Mouse (Mus musculus): ENCODE data around the gene Tmem131l.
A peak's percentile ranks its signal among the peaks of the same experiment; 100 is the strongest.

The Tmem131l gene

DNA sequence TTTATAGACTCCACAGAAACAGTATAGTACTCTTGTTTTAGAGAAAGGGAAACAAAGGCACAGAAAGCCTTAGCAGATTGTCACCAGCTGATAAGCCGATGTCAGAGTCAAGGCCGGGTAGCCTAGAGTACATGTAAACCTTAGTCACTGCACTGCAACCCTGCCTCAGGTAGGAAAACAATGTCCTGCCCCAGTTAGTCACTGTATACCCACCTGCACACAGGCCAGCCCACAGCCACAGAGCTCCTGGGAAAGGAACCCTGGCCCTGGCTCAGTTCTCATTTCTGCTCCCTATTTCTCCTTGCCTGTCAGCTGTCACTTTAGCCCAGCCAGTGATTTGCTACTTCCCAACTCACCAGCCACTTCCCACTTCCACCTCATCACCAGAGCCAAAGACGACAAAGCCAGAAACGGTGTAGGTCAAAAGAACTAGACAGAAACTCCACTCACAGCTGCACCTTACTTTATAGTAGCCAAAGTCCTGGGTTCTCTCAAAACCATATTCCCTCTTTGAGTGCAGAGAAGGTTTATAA, 24.4 kb downstream of the Tmem131l start:
- DNase-seq (ENCODE audit: low spot score in 2 of 2) = no peak

DNA sequence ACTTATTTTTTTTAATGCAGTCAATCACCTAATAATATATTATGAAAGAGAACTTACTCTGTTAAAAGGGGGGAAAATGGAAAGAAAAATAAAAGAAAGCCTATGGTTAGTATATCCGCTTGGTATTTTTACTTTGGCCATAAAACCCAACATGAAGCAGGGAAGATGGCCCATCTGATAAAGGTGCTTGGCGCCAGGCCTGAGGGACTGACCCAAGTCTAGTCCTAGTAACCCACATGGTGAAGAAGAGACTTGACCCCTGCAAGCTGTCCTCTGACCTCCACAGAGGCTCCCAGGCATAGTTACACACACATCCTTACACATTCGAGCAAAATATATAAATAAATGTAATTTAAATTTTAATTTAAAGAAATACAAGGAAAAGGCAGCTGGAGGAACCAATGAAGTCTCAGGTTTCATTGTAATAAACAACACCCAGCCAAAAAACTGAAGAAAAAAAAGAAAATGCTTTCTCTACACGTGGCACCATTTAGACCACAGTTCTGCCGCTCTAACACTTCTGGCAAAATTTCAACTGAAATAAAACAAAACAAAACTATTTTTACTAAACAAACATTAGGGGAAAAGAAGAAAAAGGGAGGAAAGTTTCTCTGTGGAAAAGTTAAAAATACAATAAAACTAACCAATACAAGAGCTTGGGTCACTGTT, 28.8 kb downstream of the Tmem131l start:
- no peak for DNase-seq (ENCODE audit: low spot score in 2 of 2)

- no peak for DNase-seq (ENCODE audit: low spot score in 2 of 2)
Measured at GRCm38 (mm10) chr3:84005989-84006388, 34.0 kb downstream of the Tmem131l start.

- no peak for DNase-seq (ENCODE audit: low spot score in 2 of 2)
Measured at GRCm38 (mm10) chr3:84004330-84005090, 35.5 kb downstream of the Tmem131l start.

DNA sequence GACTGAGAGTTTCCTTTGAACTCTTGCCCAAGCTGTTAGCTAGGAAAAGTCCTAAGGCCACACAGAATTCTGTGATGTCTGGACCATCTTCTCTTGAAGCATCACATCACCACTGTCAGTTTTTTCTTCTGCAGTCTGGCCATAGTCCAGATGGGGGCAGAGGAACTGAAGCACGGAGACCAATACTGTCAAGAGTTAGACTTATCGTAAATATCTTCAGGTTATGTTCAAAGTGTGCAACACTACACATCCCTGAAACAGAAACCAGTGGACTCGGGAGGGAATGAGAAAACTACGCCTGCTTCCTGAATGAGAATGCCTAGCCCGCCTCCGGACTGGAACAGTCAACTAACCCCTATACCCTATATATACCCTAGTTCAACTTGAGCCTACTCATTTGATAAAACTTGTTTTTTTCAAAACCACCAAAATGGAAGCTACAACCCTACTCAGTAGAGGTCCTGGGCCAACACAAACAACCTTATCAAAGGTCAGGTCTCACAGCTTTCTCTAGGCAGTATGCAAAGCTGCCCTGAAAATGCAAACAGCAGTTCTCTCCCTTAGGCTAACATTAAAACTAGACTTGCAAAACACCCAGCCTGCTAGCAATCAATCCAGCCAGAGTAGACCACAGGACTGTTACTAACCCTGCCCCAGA, 37.4 kb downstream of the Tmem131l start:
- DNase-seq (ENCODE audit: low spot score in 2 of 2) = no peak

GRCm38 (mm10) chr3:83997563-83997962, 42.4 kb downstream of the Tmem131l start:
- no peak for DNase-seq (ENCODE audit: low spot score in 2 of 2)

DNA sequence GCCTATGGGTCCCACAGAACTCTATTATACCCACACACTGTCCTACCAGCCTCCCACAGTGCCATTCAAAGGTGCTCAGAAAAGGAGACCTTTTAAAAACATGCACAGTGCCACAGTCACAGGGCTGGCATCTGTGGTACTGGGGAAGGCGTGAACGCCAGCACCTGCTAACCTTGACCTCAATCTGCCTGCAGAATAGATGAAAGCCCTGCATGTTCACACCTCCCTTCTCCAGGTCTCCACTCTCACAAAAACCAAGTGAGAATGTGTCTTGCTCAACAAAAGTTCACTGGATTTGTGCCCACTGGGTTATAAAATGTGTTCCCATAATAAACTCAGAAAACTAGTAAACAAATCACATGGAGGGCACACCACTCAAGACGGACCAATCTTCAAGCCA, 42.9 kb downstream of the Tmem131l start:
- DNase-seq (ENCODE audit: low spot score in 2 of 2) = no peak

- no peak for DNase-seq (ENCODE audit: low spot score in 2 of 2)
Measured at GRCm38 (mm10) chr3:83996086-83996485, 43.9 kb downstream of the Tmem131l start.

DNA sequence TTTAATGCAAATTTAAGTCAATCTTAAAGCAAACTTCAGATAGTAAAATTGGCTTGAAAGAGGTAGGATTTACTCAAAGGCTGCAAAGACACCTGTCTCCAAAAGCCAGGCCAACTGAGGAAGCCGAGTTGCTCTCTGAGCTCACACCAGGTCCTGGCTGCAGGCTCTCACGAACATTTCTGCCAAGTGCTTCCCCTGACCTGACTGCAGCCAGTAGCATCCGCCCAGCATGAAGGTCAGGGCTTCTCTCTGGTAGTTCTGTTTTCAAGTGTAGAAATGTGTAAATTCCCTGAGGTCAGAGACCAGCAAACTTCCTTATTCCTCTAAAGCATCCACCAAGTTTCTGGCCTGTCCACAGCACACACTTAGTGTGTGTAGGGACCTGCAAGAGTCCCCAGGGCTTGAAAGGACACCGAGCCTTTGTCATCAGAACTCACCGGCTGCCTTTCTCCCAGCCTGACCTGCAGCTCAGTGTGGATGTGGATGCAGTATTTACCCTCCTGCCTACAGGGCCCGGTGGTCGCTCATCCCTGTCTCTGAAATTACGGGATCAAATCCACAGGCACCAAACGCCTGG, 44.6 kb downstream of the Tmem131l start:
- no peak for DNase-seq (ENCODE audit: low spot score in 2 of 2)

DNA sequence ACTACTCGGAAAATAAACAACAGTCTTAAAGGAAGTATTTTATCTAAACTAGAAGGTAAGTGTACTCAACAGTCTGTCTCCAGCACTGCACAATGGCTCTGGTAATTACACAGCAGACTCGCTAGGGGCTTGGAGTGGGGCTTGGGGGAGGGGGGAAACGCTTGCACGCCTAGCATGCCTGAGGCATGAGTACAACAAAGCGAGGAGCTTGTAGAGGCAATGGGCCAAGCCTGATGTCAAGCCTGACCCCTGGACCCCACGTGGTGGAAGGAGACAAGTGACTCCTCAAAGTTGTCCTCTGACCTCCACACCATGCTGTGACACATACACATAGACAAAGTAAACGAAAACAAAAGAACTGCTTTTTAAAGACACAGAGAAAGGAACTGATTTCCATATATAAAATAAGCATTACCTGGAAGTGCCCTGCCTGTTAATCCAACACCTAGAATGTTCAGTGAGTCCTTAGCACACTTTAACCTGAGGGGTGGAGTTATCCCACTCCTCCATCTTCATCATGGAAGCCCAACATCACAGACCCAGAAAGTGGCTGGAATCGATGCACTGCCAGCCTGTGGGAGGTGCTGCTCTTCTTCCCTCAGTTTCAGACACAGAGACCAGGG, 45.6 kb downstream of the Tmem131l start:
- DNase-seq (ENCODE audit: low spot score in 2 of 2) = no peak

DNA sequence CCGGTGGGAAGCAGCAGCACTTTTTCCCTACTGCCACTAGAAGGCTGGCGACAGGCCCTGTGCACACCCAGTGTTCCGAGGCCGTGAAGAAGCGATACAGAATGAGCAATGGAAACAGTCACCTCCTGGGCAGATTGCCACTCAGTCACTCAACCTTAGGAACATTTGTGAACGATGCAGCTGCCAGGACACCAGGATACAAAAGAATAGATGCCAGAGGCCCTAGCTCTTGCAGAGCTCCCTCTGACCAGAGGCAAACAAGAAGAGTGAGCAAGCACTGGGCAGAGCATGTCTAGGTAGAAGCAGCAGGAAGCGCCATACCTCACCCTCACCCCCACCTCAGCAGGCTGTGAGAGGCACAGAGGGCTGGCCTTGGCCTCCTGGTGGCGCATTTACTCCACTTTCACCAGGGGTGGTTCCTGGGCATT, 46.9 kb downstream of the Tmem131l start:
- DNase-seq (ENCODE audit: low spot score in 2 of 2) = no peak

GRCm38 (mm10) chr3:83991691-83992524, 48.1 kb downstream of the Tmem131l start:
- peak in 1 of 2 experiments; percentile 15 for DNase-seq (ENCODE audit: low spot score in 2 of 2)

DNA sequence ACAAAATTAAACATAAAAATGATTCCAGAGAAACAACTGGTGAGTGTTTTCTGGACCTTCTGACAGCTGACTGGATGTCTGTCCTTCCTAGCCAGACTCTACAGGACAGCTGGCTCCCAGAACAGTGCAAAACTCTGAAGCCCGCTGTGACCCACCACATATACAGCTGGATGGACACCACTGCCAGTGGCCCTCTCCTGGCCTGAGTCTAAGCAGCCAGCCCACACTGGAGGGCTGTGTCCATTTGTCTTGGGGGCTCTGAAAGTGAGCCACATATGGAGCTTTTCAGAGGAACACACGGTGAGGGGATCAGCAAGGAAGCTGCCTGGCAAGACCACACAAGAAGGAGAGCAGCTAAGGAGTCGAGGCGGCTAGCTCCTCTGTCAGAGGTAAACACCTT, 51.8 kb downstream of the Tmem131l start:
- no peak for DNase-seq (ENCODE audit: low spot score in 2 of 2)

- no peak for DNase-seq (ENCODE audit: low spot score in 2 of 2)
Measured at GRCm38 (mm10) chr3:83987533-83988112, 52.4 kb downstream of the Tmem131l start.

- no peak for DNase-seq (ENCODE audit: low spot score in 2 of 2)
Measured at GRCm38 (mm10) chr3:83986740-83987139, 53.2 kb downstream of the Tmem131l start.

- no peak for DNase-seq (ENCODE audit: low spot score in 2 of 2)
Measured at GRCm38 (mm10) chr3:83985426-83985825, 54.5 kb downstream of the Tmem131l start.

GRCm38 (mm10) chr3:83984379-83984778, 55.6 kb downstream of the Tmem131l start:
- no peak for DNase-seq (ENCODE audit: low spot score in 2 of 2)

DNA sequence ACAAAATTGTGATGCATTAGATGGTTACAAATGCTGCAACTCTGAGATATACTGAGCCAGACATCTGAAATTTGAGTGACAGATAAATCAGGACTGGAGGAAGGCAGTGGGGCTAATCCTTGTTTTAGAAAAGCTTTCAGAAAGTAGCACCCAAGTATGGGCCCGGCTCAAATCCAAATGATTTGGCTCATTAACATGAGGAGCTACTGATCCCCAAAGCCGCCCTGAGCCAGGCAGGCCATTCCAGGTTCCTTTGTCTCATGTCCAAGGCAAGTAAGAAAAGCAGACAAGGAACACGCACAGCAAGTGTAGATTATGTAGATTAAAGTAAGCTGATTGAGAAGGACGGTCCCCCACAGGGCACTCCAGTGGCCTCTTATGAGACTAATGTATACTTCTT, 57.2 kb downstream of the Tmem131l start:
- no peak for DNase-seq (ENCODE audit: low spot score in 2 of 2)

DNA sequence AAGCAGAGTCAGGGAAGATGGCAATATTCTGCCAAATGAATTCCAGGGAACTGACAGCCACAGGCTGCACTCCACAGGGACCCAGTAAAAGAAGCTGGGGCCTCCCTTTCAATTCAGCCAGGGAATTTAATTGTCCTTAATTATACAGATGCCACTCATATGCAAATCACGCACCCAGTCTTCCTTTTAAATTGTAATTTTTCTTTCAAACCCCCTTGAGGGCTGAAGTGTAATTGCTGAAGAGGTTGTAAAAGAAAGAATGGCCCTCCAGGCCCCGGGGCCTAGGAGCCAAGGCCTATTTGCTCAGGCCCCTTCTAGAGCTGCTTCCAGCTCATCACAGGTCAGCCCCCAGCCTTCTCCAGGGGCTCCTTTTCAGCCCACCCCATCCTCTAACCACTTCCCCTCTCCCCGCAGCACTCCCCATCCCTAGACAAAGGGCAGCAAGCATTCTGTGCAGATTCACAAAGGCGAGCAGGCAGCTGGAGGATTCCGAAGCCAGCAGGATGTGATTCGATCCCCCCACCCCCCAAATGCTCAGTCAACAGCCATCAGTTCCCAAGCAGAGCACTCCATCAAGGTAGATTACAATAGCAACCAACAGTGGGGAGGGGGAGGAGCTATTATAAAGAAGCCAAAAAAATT, 59.6 kb downstream of the Tmem131l start:
- no peak for DNase-seq (ENCODE audit: low spot score in 2 of 2)

Measured in spleen, postnatal 14 days (tissue).